Mouse (Mus musculus): ENCODE results near the gene Dnah14.

- TF ChIP-seq EP300 (optimal IDR thresholded peaks at IDR 0.05) (no peak), CTCF (IDR thresholded peaks at IDR 0.05; ENCODE audit: low read depth) (no peak)
Observed at GRCm38 (mm10) chr1:181537627-181538525, 38.5 kb upstream of the Dnah14 start.

Measured in stomach, postnatal 0 days (tissue).